Mouse (Mus musculus) right cerebral cortex, postnatal 25 days (tissue): ENCODE results near the gene Eif3f.

Experiments
- DNase-seq: peaks from one replicate; pipeline ENCODE4 v3.0.0; 2022

Gene Eif3f

GRCm38 (mm10) chr7:108972273-108972672 lies 38.1 kb downstream of the Eif3f start:
- no peak for DNase-seq

- no peak for DNase-seq
Observed at GRCm38 (mm10) chr7:108985934-108986708, 51.9 kb downstream of the Eif3f start.

- DNase-seq, result peak; percentile 72
Observed at GRCm38 (mm10) chr7:108991207-108991606, 57.0 kb downstream of the Eif3f start.
